Mouse (Mus musculus): ENCODE results near the gene Krt86. TPM values are rescaled to one million over a fixed set of nuclear protein-coding genes. Genes with fewer than 3 reads are reported as not detected.
A peak's percentile ranks its signal among the peaks of the same experiment; 100 is the strongest.

Krt86 gene
- polyA plus RNA-seq, 1 experiment from 2014 or later, result not detected

DNA sequence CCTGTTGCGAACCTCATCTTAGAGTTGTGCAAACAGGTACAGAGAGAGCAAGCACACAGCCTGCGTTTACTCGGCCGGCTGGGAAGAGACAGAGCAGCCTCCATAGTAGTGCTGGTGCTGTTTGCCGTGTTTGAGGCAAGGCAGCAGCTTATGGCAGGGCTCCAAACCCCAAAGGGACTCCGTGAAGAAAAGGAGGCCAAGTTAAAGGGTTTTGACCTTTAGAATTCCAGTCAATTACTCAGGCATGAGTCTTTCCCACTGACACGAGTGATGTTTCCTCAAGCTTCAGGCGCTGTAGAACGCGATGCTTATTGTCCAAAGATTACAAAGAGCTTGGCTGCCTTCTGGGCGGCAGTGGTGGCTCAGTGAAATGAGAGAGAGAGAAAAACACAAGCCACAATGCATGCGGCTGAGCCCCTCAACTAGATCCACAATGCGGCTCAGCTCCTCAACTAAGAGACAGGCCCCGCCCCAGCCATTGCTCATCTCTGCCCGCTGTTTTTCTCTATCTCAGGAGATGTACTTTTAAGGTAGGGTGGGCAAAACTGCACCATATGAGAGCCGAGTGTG is 14.8 kb upstream of the Krt86 start:
- Histone ChIP-seq H3K27ac (ENCODE audit: poor library complexity, severe bottlenecking) (no peak overlapping the region), H3K36me3 (no peaks in the 10 kb centered on the region), H3K9me3 (replicated peaks) (peaks cover 3% of the 10 kb centered on the region; the same call in 1 of the 2 replicates), H3K4me2 (no peak overlapping the region), H3K9ac (no peak overlapping the region), H3K27me3 (replicated peaks) (peaks cover 16% of the 10 kb centered on the region), H3K4me3 (no peak overlapping the region), H3K4me1 (replicated peaks) (0 out of 2 replicates have a peak, but pooled peaks cover under 1% of the 10 kb centered on the region)
- no peak for ATAC-seq (ENCODE audit: insufficient number of reproducible peaks, low FRiP score)
- 73% methylated on average over 16 of the region's 16 CpGs for WGBS

DNA sequence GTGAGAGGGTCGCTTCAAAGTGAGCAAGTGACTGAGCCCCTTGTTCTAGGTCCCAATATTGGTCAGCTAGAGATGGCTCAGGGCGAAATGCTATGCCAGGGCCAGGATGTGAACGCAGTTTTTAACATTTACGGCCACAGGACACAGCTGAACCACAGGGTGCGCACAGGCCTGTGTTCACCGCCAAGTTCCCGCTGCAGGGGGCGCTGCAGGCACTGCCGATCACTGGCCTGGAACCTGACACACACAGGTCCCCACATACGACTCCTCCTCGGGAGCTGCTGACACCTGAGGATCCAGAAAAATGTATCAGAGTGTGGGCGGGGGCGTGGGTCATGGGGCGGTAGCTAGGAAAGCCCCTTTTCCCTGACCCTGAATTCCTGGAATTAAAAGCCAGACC is 14.0 kb upstream of the Krt86 start:
- Histone ChIP-seq H3K9ac (no peak overlapping the region), H3K27me3 (replicated peaks) (peaks cover 20% of the 10 kb centered on the region), H3K4me2 (no peak overlapping the region), H3K27ac (ENCODE audit: poor library complexity, severe bottlenecking) (no peak overlapping the region), H3K4me3 (no peak overlapping the region), H3K36me3 (no peaks in the 10 kb centered on the region), H3K9me3 (replicated peaks) (peaks cover 3% of the 10 kb centered on the region; the same call in 1 of the 2 replicates), H3K4me1 (replicated peaks) (no peaks in the 10 kb centered on the region)
- 79% methylated on average over 14 of the region's 14 CpGs for WGBS
- no peak for ATAC-seq (ENCODE audit: insufficient number of reproducible peaks, low FRiP score)

DNA sequence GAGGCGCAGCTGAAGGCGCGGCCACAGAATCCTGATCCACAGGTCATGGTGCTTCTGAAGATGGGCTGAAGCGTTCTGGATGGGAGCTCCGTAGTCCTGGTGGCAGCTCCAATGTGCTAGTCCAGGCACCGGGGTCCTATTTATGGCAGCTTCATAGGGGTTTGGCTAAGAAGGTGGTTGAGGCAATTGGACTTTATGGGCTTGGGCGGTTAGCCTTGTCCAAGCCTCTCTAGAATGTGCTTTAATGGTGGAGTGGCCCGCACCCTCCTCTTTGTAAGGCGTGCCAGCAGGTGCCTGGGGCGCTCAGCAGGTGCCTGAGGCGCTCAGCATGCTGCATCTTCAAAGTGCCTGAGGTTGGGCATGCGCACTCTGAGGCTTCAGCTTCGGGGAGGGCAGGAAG is 9.6 kb upstream of the Krt86 start, which contains the start of gene Krt81:
TSS of gene Krt81 (minus strand) at position 101 of the 400 bp plus-strand sequence.
- Histone ChIP-seq H3K9me3 (replicated peaks) (no peaks in the 10 kb centered on the region), H3K4me3 (no peak within 1 kb of the TSS), H3K27me3 (replicated peaks) (peaks cover 37% of the 10 kb centered on the region), H3K9ac (no peak within 1 kb of the TSS), H3K27ac (ENCODE audit: poor library complexity, severe bottlenecking) (no peak within 1 kb of the TSS), H3K4me2 (no peak within 1 kb of the TSS), H3K4me1 (replicated peaks) (no peaks in the 10 kb centered on the region), H3K36me3 (no peaks in the 10 kb centered on the region)
- 72% methylated on average over 13 of the region's 13 CpGs for WGBS
- no peak for ATAC-seq (ENCODE audit: insufficient number of reproducible peaks, low FRiP score)

DNA sequence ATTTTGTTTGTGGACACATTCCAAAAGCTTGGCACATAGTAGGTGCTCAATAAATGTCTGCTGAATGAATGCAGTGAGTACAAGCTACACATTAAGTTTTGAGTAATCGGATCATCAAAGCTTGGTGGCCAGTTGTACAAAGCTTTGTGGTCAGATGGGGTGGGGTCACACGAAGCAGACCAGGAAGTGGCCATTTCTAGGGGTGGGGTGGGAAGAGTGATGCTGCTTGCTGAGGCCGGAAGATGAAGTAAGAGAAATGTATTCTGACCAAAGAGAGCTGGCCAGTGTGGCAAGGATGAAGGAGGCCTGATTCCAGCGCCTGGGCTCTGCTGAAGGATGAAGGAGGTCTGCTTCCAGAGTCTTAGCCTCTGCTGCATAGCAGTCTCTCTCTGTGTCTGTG is 4.2 kb upstream of the Krt86 start:
- H3K9ac ChIP-seq, result no peak overlapping the region
- 76% methylated on average over 4 of the region's 4 CpGs for WGBS
- no peak for ATAC-seq (ENCODE audit: insufficient number of reproducible peaks, low FRiP score)
- H3K27me3 ChIP-seq (replicated peaks), result peaks cover 17% of the 10 kb centered on the region
- H3K4me2 ChIP-seq, result no peak overlapping the region
- H3K36me3 ChIP-seq, result no peaks in the 10 kb centered on the region
- no peaks in the 10 kb centered on the region for H3K9me3 ChIP-seq (replicated peaks)
- H3K4me1 ChIP-seq (replicated peaks), result no peaks in the 10 kb centered on the region
- no peak overlapping the region for H3K27ac ChIP-seq (ENCODE audit: poor library complexity, severe bottlenecking)
- H3K4me3 ChIP-seq, result no peak overlapping the region

DNA sequence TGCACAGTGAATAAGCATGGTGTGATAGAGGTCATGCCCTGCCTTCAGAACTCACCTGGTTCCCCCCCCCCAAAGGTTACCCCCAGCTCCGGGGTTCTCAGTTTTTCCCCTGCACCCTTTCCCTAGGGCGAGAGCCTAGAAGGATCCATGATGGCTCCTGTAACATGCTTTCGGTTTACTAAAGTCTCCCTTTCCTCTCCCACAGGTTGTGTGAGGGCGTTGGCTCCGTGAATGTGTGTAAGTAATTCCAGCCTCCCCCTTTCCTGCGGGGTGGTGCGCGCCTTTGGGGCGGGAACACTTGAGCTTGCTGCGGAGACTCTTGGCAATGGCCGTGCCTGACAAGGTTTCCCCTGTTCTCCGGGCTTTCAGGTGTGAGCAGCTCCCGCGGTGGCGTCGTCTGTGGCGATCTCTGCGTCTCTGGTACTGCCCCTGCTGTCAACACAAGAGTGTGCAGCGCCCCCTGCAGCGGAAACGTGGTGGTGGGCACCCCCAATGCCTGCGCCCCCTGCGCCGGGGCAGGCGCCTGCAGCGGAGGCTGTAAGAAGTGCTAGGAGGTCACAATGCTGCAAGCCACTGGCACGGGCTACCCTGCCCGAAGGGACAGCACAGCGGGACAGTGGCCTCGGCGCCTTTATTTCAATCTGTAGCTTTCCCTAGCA is 5.9 kb downstream of the Krt86 start:
- H3K9ac ChIP-seq, result no peak overlapping the region
- no peaks in the 10 kb centered on the region for H3K36me3 ChIP-seq
- H3K4me1 ChIP-seq (replicated peaks), result peaks cover 11% of the 10 kb centered on the region
- no peaks in the 10 kb centered on the region for H3K9me3 ChIP-seq (replicated peaks)
- peaks cover 52% of the 10 kb centered on the region for H3K27me3 ChIP-seq (replicated peaks)
- H3K4me2 ChIP-seq, result peak overlapping the region; percentile 72
- ATAC-seq (ENCODE audit: insufficient number of reproducible peaks, low FRiP score), result no peak
- peak overlapping the region; percentile 34 for H3K4me3 ChIP-seq
- H3K27ac ChIP-seq (ENCODE audit: poor library complexity, severe bottlenecking), result no peak overlapping the region
- 13% methylated on average over 31 of the region's 31 CpGs for WGBS

DNA sequence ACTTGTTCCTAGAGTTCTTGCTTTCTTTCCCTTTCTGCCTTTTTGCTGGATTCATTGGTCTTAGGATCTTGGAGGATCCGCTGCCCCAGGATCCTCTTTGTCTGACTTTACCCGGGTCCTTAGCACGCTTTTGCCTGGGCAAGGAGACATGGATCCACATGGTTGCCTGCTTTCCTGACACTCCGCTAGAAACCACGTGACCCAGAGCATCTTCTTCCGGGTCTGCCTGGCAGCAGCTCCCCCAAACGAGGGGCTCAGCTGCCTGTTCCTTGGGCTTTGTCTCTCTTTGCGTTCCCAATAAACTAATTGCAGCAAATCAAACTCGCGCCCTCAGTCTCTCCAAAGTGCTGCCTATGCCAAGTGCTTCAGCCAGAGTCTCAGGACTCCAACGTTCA is 6.4 kb downstream of the Krt86 start:
- H3K9me3 ChIP-seq (replicated peaks), result no peaks in the 10 kb centered on the region
- peak overlapping the region; percentile 72 for H3K4me2 ChIP-seq
- H3K27ac ChIP-seq (ENCODE audit: poor library complexity, severe bottlenecking), result no peak overlapping the region
- H3K36me3 ChIP-seq, result no peaks in the 10 kb centered on the region
- H3K9ac ChIP-seq, result no peak overlapping the region
- WGBS, result 35% methylated on average over 11 of the region's 11 CpGs
- H3K27me3 ChIP-seq (replicated peaks), result peaks cover 52% of the 10 kb centered on the region
- H3K4me3 ChIP-seq, result peak overlapping the region; percentile 34
- H3K4me1 ChIP-seq (replicated peaks), result peaks cover 11% of the 10 kb centered on the region
- no peak for ATAC-seq (ENCODE audit: insufficient number of reproducible peaks, low FRiP score)

DNA sequence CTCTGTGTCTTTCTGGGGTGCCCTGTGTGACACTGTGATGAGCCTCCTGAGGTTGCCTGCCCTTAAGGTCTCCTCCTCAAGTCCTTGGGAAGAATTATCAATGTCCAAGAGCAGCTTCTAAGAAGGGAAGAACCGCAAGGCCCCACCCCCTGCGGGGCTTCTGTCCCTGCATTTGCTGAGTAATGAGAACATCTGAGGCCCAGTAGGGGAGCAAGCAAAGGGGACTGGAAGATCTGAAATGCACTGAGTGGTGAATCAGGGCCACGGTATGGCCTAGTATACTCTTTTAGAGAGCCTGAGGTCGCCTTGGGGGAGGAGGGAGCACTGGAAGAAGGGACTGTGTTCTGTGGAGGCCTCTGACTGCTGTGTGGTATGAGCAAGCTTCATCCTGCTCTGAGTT is 8.8 kb downstream of the Krt86 start:
- Histone ChIP-seq H3K27me3 (replicated peaks) (peaks cover 45% of the 10 kb centered on the region), H3K4me3 (no peak overlapping the region), H3K9me3 (replicated peaks) (no peaks in the 10 kb centered on the region), H3K9ac (no peak overlapping the region), H3K36me3 (no peaks in the 10 kb centered on the region), H3K4me1 (replicated peaks) (peaks cover 18% of the 10 kb centered on the region), H3K4me2 (no peak overlapping the region), H3K27ac (ENCODE audit: poor library complexity, severe bottlenecking) (no peak overlapping the region)
- 38% methylated on average over 4 of the region's 4 CpGs for WGBS
- no peak for ATAC-seq (ENCODE audit: insufficient number of reproducible peaks, low FRiP score)

DNA sequence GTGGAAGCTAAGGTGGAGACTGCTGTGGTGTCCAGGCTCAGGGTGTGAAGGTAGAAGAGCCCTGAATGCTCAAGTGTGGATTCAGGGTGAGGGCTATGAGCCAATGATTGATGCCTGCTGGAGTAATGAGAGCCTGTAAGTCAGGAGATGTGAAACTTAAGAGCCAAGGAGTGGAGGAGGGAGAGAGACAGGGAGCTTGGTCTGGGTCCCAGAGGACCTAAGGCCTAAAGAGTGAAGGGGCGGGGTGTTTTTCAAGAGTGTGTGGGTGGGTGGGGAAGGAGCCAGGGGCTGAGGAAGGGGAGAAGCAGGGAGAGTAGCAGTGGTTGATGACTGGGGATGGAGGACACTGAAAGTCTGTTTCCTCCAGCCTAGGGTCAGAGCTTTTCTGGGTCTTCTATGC is 10.4 kb downstream of the Krt86 start:
- no peak for ATAC-seq (ENCODE audit: insufficient number of reproducible peaks, low FRiP score)
- Histone ChIP-seq H3K36me3 (no peaks in the 10 kb centered on the region), H3K27me3 (replicated peaks) (peaks cover 29% of the 10 kb centered on the region), H3K4me2 (no peak overlapping the region), H3K4me3 (no peak overlapping the region), H3K9ac (no peak overlapping the region), H3K4me1 (replicated peaks) (peaks cover 18% of the 10 kb centered on the region), H3K9me3 (replicated peaks) (no peaks in the 10 kb centered on the region), H3K27ac (ENCODE audit: poor library complexity, severe bottlenecking) (no peak overlapping the region)
- 86% methylated on average over 1 of the region's 1 CpGs for WGBS

DNA sequence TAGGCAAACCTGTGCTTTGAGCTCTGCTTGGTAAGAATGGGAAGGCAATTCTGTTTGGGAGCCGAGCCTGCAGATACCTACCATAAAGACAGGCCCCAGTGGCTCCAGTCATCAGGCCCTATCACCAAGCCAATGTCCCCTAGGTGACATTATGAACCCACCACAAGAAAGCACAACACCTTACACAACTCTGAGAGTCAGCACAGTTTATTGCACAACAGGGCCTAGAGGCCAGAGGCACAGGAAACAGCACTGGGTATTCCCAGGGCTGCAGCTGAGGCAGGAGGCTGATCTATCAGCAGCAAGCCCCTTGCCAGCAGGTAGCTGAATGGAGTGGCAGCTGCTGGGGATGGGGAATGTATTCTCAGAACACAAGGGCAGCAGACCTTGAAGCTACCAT is 11.7 kb downstream of the Krt86 start:
- 79% methylated on average over 1 of the region's 1 CpGs for WGBS
- Histone ChIP-seq H3K27ac (ENCODE audit: poor library complexity, severe bottlenecking) (no peak overlapping the region), H3K4me3 (no peak overlapping the region), H3K27me3 (replicated peaks) (peaks cover 16% of the 10 kb centered on the region), H3K4me2 (no peak overlapping the region), H3K9ac (no peak overlapping the region), H3K36me3 (no peaks in the 10 kb centered on the region), H3K4me1 (replicated peaks) (peaks cover 7% of the 10 kb centered on the region; the same call in 1 of the 2 replicates), H3K9me3 (replicated peaks) (no peaks in the 10 kb centered on the region)
- no peak for ATAC-seq (ENCODE audit: insufficient number of reproducible peaks, low FRiP score)

DNA sequence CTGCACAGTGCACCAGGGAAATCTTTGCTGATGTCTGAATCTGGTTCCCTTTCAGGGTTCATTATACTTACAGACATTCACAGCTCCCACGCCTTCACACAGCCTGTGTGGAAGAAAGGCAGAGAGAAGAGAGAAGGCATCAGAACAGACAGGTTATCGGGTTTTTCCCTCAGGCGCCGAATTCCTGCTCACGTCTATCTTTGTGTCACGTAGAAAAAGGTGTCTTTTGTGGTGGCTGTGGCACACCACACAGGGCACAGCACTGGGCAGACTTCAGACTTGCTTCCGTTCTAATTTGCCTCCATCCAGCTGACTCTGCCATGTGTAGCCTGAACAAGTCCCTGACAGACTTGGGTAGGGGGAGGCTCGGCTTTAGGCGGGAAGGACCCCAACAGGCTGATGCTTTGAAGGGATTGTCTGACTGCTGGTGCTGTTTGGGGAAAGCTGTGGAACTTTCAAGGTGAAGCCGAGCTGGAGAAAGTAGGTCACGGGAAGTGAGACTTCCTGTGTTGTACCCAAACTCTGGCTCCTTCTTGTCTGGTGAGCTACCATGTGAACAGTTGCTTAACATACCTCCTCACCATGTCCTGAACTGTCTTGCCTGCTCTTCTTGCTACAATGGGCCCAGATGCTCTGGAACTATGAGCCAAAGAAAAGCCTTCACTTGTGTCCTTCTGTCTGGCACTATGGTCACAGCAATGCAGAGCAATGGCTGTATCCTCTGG is 12.8 kb downstream of the Krt86 start:
- Histone ChIP-seq H3K36me3 (no peaks in the 10 kb centered on the region), H3K27ac (ENCODE audit: poor library complexity, severe bottlenecking) (no peak overlapping the region), H3K4me3 (no peak overlapping the region), H3K27me3 (replicated peaks) (peaks cover 5% of the 10 kb centered on the region), H3K4me2 (no peak overlapping the region), H3K4me1 (replicated peaks) (peaks cover 7% of the 10 kb centered on the region; the same call in 1 of the 2 replicates), H3K9me3 (replicated peaks) (no peaks in the 10 kb centered on the region), H3K9ac (no peak overlapping the region)
- ATAC-seq (ENCODE audit: insufficient number of reproducible peaks, low FRiP score), result no peak
- WGBS, result 75% methylated on average over 11 of the region's 11 CpGs

DNA sequence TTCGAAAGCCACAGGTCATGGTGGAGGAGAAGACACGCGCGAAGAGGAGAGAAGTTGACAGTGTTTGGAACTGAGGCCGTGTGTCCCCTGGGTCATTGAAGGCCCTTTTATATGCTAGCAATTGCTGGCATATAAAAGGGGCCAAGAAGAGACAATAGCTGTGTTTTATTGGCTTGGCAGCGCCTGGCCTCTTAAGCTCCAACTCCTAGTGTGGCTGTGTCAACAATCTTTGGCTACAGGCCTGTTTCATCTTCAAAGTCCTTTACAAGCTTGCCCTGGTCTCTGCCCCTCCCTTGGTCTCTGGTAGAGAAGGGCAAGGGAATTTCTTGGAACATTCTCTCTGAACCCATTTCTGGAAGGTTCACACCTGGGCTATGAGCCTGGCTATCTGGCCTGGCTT is 18.2 kb downstream of the Krt86 start, which contains the start of gene Krt83:
TSS of gene Krt83 (minus strand) at position 82 of the 400 bp plus-strand sequence.
- ATAC-seq (ENCODE audit: insufficient number of reproducible peaks, low FRiP score), result no peak

More for the DNA sequence above, 18.2 kb downstream of the Krt86 start, which contains the start of gene Krt83:
- Histone ChIP-seq H3K9ac (no peak within 1 kb of the TSS), H3K27ac (ENCODE audit: poor library complexity, severe bottlenecking) (no peak within 1 kb of the TSS), H3K9me3 (replicated peaks) (no peaks in the 10 kb centered on the region), H3K4me3 (no peak within 1 kb of the TSS), H3K36me3 (no peaks in the 10 kb centered on the region), H3K27me3 (replicated peaks) (no peaks in the 10 kb centered on the region), H3K4me2 (no peak within 1 kb of the TSS), H3K4me1 (replicated peaks) (peaks cover 10% of the 10 kb centered on the region)
- 86% methylated on average over 6 of the region's 6 CpGs for WGBS
